Mouse (Mus musculus): ENCODE results near the gene Morn1.

Gene Morn1

GRCm38 (mm10) chr4:155086108-155087024, at the start of gene Morn1, which contains the start of gene Rer1:
Morn1 (plus strand) TSS chr4:155086577.
Rer1 (minus strand) TSS chr4:155086382.
- peak; percentile 99 for DNase-seq (ENCODE audit: low spot score)

- DNase-seq (ENCODE audit: low spot score) = no peak
Measured at GRCm38 (mm10) chr4:155040197-155040596, 46.2 kb upstream of the Morn1 start.

- no peak for DNase-seq (ENCODE audit: low spot score)
Measured at GRCm38 (mm10) chr4:155040696-155041095, 45.7 kb upstream of the Morn1 start.

- DNase-seq (ENCODE audit: low spot score) = no peak
Measured at GRCm38 (mm10) chr4:155042606-155043288, 43.6 kb upstream of the Morn1 start.

GRCm38 (mm10) chr4:155043289-155043625, 43.1 kb upstream of the Morn1 start:
- DNase-seq (ENCODE audit: low spot score) = no peak

- DNase-seq (ENCODE audit: low spot score) = no peak
Measured at GRCm38 (mm10) chr4:155046636-155047035, 39.7 kb upstream of the Morn1 start.

- no peak for DNase-seq (ENCODE audit: low spot score)
Measured at GRCm38 (mm10) chr4:155050116-155050515, 36.3 kb upstream of the Morn1 start.

GRCm38 (mm10) chr4:155056724-155057123, 29.7 kb upstream of the Morn1 start, which contains the start of gene Plch2:
Plch2 (minus strand) TSS chr4:155056784.
- DNase-seq (ENCODE audit: low spot score) = no peak

- no peak for DNase-seq (ENCODE audit: low spot score)
Measured at GRCm38 (mm10) chr4:155058325-155058724, 28.1 kb upstream of the Morn1 start.

GRCm38 (mm10) chr4:155063895-155064294, 22.5 kb upstream of the Morn1 start:
- no peak for DNase-seq (ENCODE audit: low spot score)

GRCm38 (mm10) chr4:155064474-155064873, 21.9 kb upstream of the Morn1 start:
- no peak for DNase-seq (ENCODE audit: low spot score)

GRCm38 (mm10) chr4:155065970-155066833, 20.2 kb upstream of the Morn1 start:
- DNase-seq (ENCODE audit: low spot score) = peak; percentile 82

- DNase-seq (ENCODE audit: low spot score) = peak; percentile 98
Measured at GRCm38 (mm10) chr4:155066834-155067522, 19.4 kb upstream of the Morn1 start, which contains the start of gene Pex10. Pex10 (plus strand) TSS chr4:155067016.

GRCm38 (mm10) chr4:155068357-155068972, 17.9 kb upstream of the Morn1 start:
- no peak for DNase-seq (ENCODE audit: low spot score)

GRCm38 (mm10) chr4:155069191-155069590, 17.2 kb upstream of the Morn1 start:
- no peak for DNase-seq (ENCODE audit: low spot score)

GRCm38 (mm10) chr4:155070199-155070598, 16.2 kb upstream of the Morn1 start:
- DNase-seq (ENCODE audit: low spot score) = no peak

- DNase-seq (ENCODE audit: low spot score) = no peak
Measured at GRCm38 (mm10) chr4:155070921-155071320, 15.5 kb upstream of the Morn1 start.

- DNase-seq (ENCODE audit: low spot score) = no peak
Measured at GRCm38 (mm10) chr4:155074418-155074817, 12.0 kb upstream of the Morn1 start.

GRCm38 (mm10) chr4:155075137-155075536, 11.2 kb upstream of the Morn1 start:
- no peak for DNase-seq (ENCODE audit: low spot score)

GRCm38 (mm10) chr4:155075813-155076212, 10.6 kb upstream of the Morn1 start:
- no peak for DNase-seq (ENCODE audit: low spot score)

GRCm38 (mm10) chr4:155076677-155077076, 9.7 kb upstream of the Morn1 start:
- DNase-seq (ENCODE audit: low spot score) = no peak

Data from yolk sac, embryonic 10.5 days (tissue).